Mouse (Mus musculus): ENCODE measurements around the gene Ssr3. TPM values are rescaled to one million over a fixed set of nuclear protein-coding genes. Genes with fewer than 3 reads are reported as not detected.

Gene Ssr3
- total RNA-seq, 2 experiments from 2014 or later: 155 to 195 TPM

- no peak for DNase-seq (ENCODE audit: low spot score in 2 of 2)
Measured at GRCm38 (mm10) chr3:65378724-65379123, 13.7 kb downstream of the Ssr3 start.

- DNase-seq (ENCODE audit: low spot score in 2 of 2): no peak
Measured at GRCm38 (mm10) chr3:65374729-65375128, 17.7 kb downstream of the Ssr3 start.

GRCm38 (mm10) chr3:65373594-65374182 lies 18.7 kb downstream of the Ssr3 start:
- no peak for DNase-seq (ENCODE audit: low spot score in 2 of 2)

GRCm38 (mm10) chr3:65372552-65372951 lies 19.9 kb downstream of the Ssr3 start:
- no peak for DNase-seq (ENCODE audit: low spot score in 2 of 2)

GRCm38 (mm10) chr3:65367944-65368343 lies 24.5 kb downstream of the Ssr3 start:
- no peak for DNase-seq (ENCODE audit: low spot score in 2 of 2)

- no peak for DNase-seq (ENCODE audit: low spot score in 2 of 2)
Measured at GRCm38 (mm10) chr3:65365921-65366710, 26.3 kb downstream of the Ssr3 start.

- DNase-seq (ENCODE audit: low spot score in 2 of 2): no peak
Measured at GRCm38 (mm10) chr3:65365184-65365583, 27.2 kb downstream of the Ssr3 start.

- no peak for DNase-seq (ENCODE audit: low spot score in 2 of 2)
Measured at GRCm38 (mm10) chr3:65363438-65363837, 29.0 kb downstream of the Ssr3 start.

GRCm38 (mm10) chr3:65360163-65360969 lies 32.1 kb downstream of the Ssr3 start:
- DNase-seq (ENCODE audit: low spot score in 2 of 2): no peak

- no peak for DNase-seq (ENCODE audit: low spot score in 2 of 2)
Measured at GRCm38 (mm10) chr3:65358841-65359240, 33.6 kb downstream of the Ssr3 start.

- no peak for DNase-seq (ENCODE audit: low spot score in 2 of 2)
Measured at GRCm38 (mm10) chr3:65358275-65358674, 34.1 kb downstream of the Ssr3 start.

GRCm38 (mm10) chr3:65355479-65355878 lies 36.9 kb downstream of the Ssr3 start:
- DNase-seq (ENCODE audit: low spot score in 2 of 2): no peak

GRCm38 (mm10) chr3:65353263-65354037 lies 39.0 kb downstream of the Ssr3 start:
- DNase-seq (ENCODE audit: low spot score in 2 of 2): peak in 1 of 2 experiments; percentile 17

GRCm38 (mm10) chr3:65352278-65353127 lies 39.9 kb downstream of the Ssr3 start:
- no peak for DNase-seq (ENCODE audit: low spot score in 2 of 2)

- no peak for DNase-seq (ENCODE audit: low spot score in 2 of 2)
Measured at GRCm38 (mm10) chr3:65346176-65346575, 46.2 kb downstream of the Ssr3 start.

GRCm38 (mm10) chr3:65340173-65340951 lies 52.1 kb downstream of the Ssr3 start:
- no peak for DNase-seq (ENCODE audit: low spot score in 2 of 2)

GRCm38 (mm10) chr3:65337835-65338464 lies 54.5 kb downstream of the Ssr3 start:
- no peak for DNase-seq (ENCODE audit: low spot score in 2 of 2)

All from adrenal gland, adult 18-20 months (tissue).